Mouse (Mus musculus) forebrain, embryonic 14.5 days (tissue): Measurements from ENCODE around the gene Atxn1. TPM values are rescaled to one million over a fixed set of nuclear protein-coding genes. Genes with fewer than 3 reads are reported as not detected.
A peak's percentile ranks its signal among the peaks of the same experiment; 100 is the strongest.

ENCODE experiments used
- ATAC-seq: fragments of 200-750 bp; cut with Nextera tagmentation; 2 replicates; pipeline ENCODE4 v1.8.0; 2017; ENCODE audit warnings: mild to moderate bottlenecking, moderate library complexity
- DNase-seq: peaks from one replicate; pipeline ENCODE4 v3.0.0-alpha.2; 2015; ENCODE audit warnings: low spot score
- H3K27ac ChIP-seq: fragments of 300-500 bp; sonication (generic); 2 replicates; pipeline ENCODE4 v1.5.1; 2014; ENCODE audit warnings: low read depth, mild to moderate bottlenecking, control low read depth, low read length, moderate library complexity
- H3K27me3 ChIP-seq: fragments of 300-500 bp; sonication (generic); replicated peaks from 2 replicates; pipeline ENCODE4 v1.6.1; 2014; ENCODE audit warnings: low read length, control low read depth, mixed read lengths; ENCODE audit not compliant: control insufficient read depth, insufficient read depth
- H3K36me3 ChIP-seq: fragments of 300-500 bp; sonication (generic); 2 replicates; pipeline ENCODE4 v1.6.1; 2014; ENCODE audit warnings: low read length, control low read depth; ENCODE audit not compliant: control insufficient read depth, insufficient read depth
- H3K4me1 ChIP-seq: fragments of 300-500 bp; sonication (generic); 2 replicates; pipeline ENCODE4 v1.6.1; 2014; ENCODE audit warnings: antibody characterized with exemption, low read length, control low read depth; ENCODE audit not compliant: control insufficient read depth, insufficient read depth
- H3K4me2 ChIP-seq: fragments of 300-500 bp; sonication (generic); 2 replicates; pipeline ENCODE4 v1.6.1; 2014; ENCODE audit warnings: mild to moderate bottlenecking, control low read depth, low read length
- H3K4me3 ChIP-seq: fragments of 300-500 bp; sonication (generic); 2 replicates; pipeline ENCODE4 v1.5.1; 2014; ENCODE audit warnings: low read depth, low read length, control low read depth
- H3K9ac ChIP-seq: fragments of 300-500 bp; sonication (generic); 2 replicates; pipeline ENCODE4 v1.6.1; 2014; ENCODE audit warnings: mild to moderate bottlenecking, low read length, control low read depth, moderate library complexity
- H3K9me3 ChIP-seq: fragments of 300-500 bp; sonication (generic); replicated peaks from 2 replicates; pipeline ENCODE4 v1.6.1; 2016; ENCODE audit warnings: low read length, control low read depth, mixed read lengths; ENCODE audit not compliant: control insufficient read depth
- WGBS: fragments of 180-500 bp; shearing (Covaris S2); extraction: QIAGEN DNeasy Blood & Tissue Kit; methylation state at CpG from one replicate; pipeline ENCODE4 v1.1.7; 2014; 5-methylcytosine and 5-hydroxymethylcytosine counted together
- polyA plus RNA-seq: library from polyadenylated mRNA; unstranded; fragments of >200 nt; fragmentation: Nextera tagmentation; extraction: Ambion mirVana; gene quantifications from 2 replicates; pipeline ENCODE4 v1.2.1, GENCODE M21; 2014

Atxn1 gene
- polyA plus RNA-seq, 1 experiment from 2014 or later = 4.3 TPM

GRCm38 (mm10) chr13:45872041-45872746 is 92.6 kb downstream of the Atxn1 start:
- WGBS = 90% methylated on average over 14 of the region's 14 CpGs
- no peaks in the 10 kb centered on the region for H3K36me3 ChIP-seq
- H3K27ac ChIP-seq = no peak overlapping the region
- no peaks in the 10 kb centered on the region for H3K9me3 ChIP-seq
- no peak overlapping the region for H3K9ac ChIP-seq
- no peaks in the 10 kb centered on the region for H3K27me3 ChIP-seq
- H3K4me1 ChIP-seq = no peaks in the 10 kb centered on the region
- ATAC-seq (no peak), DNase-seq (no peak)
- H3K4me2 ChIP-seq = no peak overlapping the region
- H3K4me3 ChIP-seq = no peak overlapping the region

- Histone ChIP-seq H3K4me2 (no peak overlapping the region), H3K36me3 (no peaks in the 10 kb centered on the region), H3K27me3 (no peaks in the 10 kb centered on the region), H3K9me3 (no peaks in the 10 kb centered on the region), H3K27ac (no peak overlapping the region), H3K9ac (no peak overlapping the region), H3K4me1 (no peaks in the 10 kb centered on the region), H3K4me3 (no peak overlapping the region)
- 89% methylated on average over 7 of the region's 7 CpGs for WGBS
- no peak for ATAC-seq
- no peak for DNase-seq
Observed at GRCm38 (mm10) chr13:45871554-45871953, 93.3 kb downstream of the Atxn1 start.

- H3K36me3 ChIP-seq = no peaks in the 10 kb centered on the region
- no peak overlapping the region for H3K4me3 ChIP-seq
- 93% methylated on average over 8 of the region's 8 CpGs for WGBS
- H3K27ac ChIP-seq = no peak overlapping the region
- no peak overlapping the region for H3K4me2 ChIP-seq
- no peaks in the 10 kb centered on the region for H3K4me1 ChIP-seq
- H3K9me3 ChIP-seq = no peaks in the 10 kb centered on the region
- H3K9ac ChIP-seq = no peak overlapping the region
- DNase-seq (no peak), ATAC-seq (no peak)
- H3K27me3 ChIP-seq = no peaks in the 10 kb centered on the region
Observed at GRCm38 (mm10) chr13:45868886-45869285, 95.9 kb downstream of the Atxn1 start.

GRCm38 (mm10) chr13:45867273-45867672 is 97.5 kb downstream of the Atxn1 start:
- no peak overlapping the region for H3K4me3 ChIP-seq
- WGBS = 76% methylated on average over 14 of the region's 14 CpGs
- no peaks in the 10 kb centered on the region for H3K36me3 ChIP-seq
- ATAC-seq (no peak; the same call in 1 of the 2 replicates), DNase-seq (peak; percentile 44)
- H3K27me3 ChIP-seq = no peaks in the 10 kb centered on the region
- H3K9me3 ChIP-seq = no peaks in the 10 kb centered on the region
- no peak overlapping the region for H3K4me2 ChIP-seq
- no peak overlapping the region for H3K27ac ChIP-seq
- H3K4me1 ChIP-seq = no peaks in the 10 kb centered on the region
- H3K9ac ChIP-seq = no peak overlapping the region

- Histone ChIP-seq H3K9me3 (no peaks in the 10 kb centered on the region), H3K27ac (no peak overlapping the region), H3K36me3 (no peaks in the 10 kb centered on the region), H3K9ac (no peak overlapping the region), H3K4me3 (no peak overlapping the region), H3K4me1 (no peaks in the 10 kb centered on the region), H3K27me3 (no peaks in the 10 kb centered on the region), H3K4me2 (no peak overlapping the region)
- DNase-seq (no peak), ATAC-seq (no peak)
- WGBS = 93% methylated on average over 8 of the region's 8 CpGs
Observed at GRCm38 (mm10) chr13:45866615-45867245, 98.1 kb downstream of the Atxn1 start.

GRCm38 (mm10) chr13:45865620-45866019 is 99.2 kb downstream of the Atxn1 start:
- no peak overlapping the region for H3K9ac ChIP-seq
- H3K4me2 ChIP-seq = no peak overlapping the region
- DNase-seq = no peak
- 91% methylated on average over 10 of the region's 10 CpGs for WGBS
- H3K9me3 ChIP-seq = no peaks in the 10 kb centered on the region
- no peak overlapping the region for H3K4me3 ChIP-seq
- no peaks in the 10 kb centered on the region for H3K36me3 ChIP-seq
- no peak overlapping the region for H3K27ac ChIP-seq
- no peaks in the 10 kb centered on the region for H3K27me3 ChIP-seq
- 0 out of 2 replicates have a peak, but pooled peaks cover 1% of the 10 kb centered on the region for H3K4me1 ChIP-seq
- no peak for ATAC-seq

- ATAC-seq (no peak), DNase-seq (no peak)
- no peak overlapping the region for H3K27ac ChIP-seq
- H3K4me2 ChIP-seq = no peak overlapping the region
- no peaks in the 10 kb centered on the region for H3K36me3 ChIP-seq
- H3K9ac ChIP-seq = no peak overlapping the region
- H3K27me3 ChIP-seq = no peaks in the 10 kb centered on the region
- no peaks in the 10 kb centered on the region for H3K9me3 ChIP-seq
- 0 out of 2 replicates have a peak, but pooled peaks cover 3% of the 10 kb centered on the region for H3K4me1 ChIP-seq
- H3K4me3 ChIP-seq = no peak overlapping the region
- 95% methylated on average over 8 of the region's 8 CpGs for WGBS
Observed at GRCm38 (mm10) chr13:45863779-45864178, 101.0 kb downstream of the Atxn1 start.

GRCm38 (mm10) chr13:45861885-45862605 is 102.8 kb downstream of the Atxn1 start:
- peak; percentile 17 for DNase-seq
- H3K27ac ChIP-seq = no peak overlapping the region
- no peak overlapping the region for H3K4me3 ChIP-seq
- H3K4me1 ChIP-seq = 0 out of 2 replicates have a peak, but pooled peaks cover 3% of the 10 kb centered on the region
- 74% methylated on average over 13 of the region's 13 CpGs for WGBS
- H3K9ac ChIP-seq = no peak overlapping the region
- no peaks in the 10 kb centered on the region for H3K36me3 ChIP-seq
- H3K27me3 ChIP-seq = no peaks in the 10 kb centered on the region
- ATAC-seq = no peak
- no peak overlapping the region for H3K4me2 ChIP-seq
- no peaks in the 10 kb centered on the region for H3K9me3 ChIP-seq
